Mouse (Mus musculus): ENCODE measurements around the gene Xiap.
A peak's percentile ranks its signal among the peaks of the same experiment; 100 is the strongest.
"Not testable (repeated sequence)": the region's sequence is repeated elsewhere in the genome, so short reads cannot be mapped to it uniquely, and the experiment has no call there.

Xiap gene

DNA sequence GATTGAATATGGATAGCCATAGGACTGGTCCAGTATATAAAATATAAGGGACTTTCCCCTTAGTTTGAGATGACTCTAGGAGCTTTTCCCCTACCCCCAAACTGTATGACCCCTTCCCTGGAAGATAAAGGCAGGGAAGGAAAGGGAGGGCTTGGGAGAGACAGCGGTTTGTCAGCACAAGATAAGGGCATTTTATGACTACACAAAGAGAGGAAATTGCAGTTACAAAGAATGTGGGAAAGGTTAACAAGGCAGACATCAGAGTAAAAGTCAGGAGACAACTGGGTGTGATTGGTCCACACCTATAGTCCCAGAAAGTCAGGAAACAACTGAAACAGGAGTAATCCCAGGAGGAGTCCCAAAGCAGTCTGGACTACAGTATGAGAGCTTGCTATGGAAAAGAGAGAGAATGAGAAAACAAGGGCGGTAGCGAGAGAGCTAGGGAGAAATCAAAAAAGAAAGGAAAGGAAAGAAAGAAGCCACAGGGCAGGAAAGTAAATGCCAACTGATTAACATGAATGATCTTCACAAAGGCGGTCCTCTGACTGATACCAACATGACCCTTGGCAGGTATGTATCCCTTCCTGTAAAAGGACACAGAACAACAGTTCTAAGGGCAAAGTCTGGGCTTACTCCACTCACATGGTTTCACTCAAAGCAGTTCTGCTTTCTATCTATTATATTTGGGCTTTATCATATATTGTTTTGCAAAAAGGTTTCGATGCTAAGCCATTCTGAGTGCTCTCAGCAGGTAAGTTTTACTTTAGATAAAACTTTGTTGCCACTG lies at the start of gene Xiap:
TSS of gene Xiap (plus strand) at position 398 of the 787 bp plus-strand sequence.
- no peak for DNase-seq (ENCODE audit: low read depth, low spot score)

- no peak for DNase-seq (ENCODE audit: low read depth, low spot score)
Measured at GRCm38 (mm10) chrX:42012677-42013208, 46.7 kb upstream of the Xiap start.

DNA sequence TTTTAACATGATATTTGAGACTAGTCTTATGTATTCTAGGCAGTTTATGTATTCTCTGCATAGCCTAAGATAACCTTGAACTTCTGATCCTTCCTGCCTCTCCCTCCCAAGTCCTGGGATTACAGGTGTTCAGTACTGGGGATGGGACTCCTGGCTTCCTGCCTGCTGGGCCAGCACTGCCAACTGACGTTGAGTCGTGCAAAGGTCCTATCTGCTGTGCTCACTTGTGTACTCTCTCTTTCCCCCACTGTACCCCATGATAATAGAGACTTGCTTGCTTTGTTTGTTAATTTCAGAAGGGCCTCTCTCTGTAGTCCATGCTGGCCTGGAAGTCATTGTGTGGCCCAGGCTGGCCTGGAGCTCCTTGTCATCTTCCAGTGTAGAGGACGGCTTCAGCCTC lies 45.7 kb upstream of the Xiap start:
- DNase-seq (ENCODE audit: low read depth, low spot score) = no peak

- DNase-seq (ENCODE audit: low read depth, low spot score) = no peak
Measured at GRCm38 (mm10) chrX:42014502-42014901, 45.0 kb upstream of the Xiap start.

DNA sequence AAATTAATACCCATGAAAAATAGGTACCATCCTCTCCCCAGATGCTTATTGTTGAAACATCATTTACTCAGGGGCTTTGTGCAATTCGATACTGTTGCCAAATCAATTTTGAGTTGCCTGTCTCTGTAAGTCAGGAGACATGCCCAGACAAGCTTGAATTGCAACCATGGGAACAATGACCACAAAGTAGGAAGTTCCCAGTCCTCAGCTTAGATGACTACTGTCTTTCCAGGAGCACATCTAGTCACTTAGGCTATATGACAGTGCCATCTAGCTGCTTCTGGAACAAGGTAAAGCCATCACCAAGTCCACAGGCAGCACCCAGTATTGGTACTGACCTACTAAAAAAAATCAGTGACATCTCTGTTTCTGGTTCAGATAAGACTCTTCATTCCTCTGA lies 41.4 kb upstream of the Xiap start:
- no peak for DNase-seq (ENCODE audit: low read depth, low spot score)

DNA sequence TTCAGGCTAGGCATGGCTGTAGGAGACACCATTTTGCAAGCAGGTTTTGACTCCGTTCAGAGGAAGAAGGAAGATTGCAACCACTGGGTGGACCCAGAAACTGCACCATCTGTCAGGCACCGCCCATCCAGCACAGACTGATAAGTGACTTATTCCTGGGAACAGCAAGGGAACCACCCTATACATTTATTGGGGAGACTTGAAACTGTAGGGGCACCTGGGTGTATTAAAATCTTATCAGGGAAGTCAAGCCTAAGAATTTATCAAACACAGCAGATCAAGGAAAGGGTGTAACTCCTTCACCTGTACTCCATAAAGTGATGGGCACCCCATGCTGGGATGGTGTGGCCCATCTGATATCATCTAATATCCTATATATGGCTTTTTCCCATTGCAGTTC lies 40.0 kb upstream of the Xiap start:
- no peak for DNase-seq (ENCODE audit: low read depth, low spot score)

DNA sequence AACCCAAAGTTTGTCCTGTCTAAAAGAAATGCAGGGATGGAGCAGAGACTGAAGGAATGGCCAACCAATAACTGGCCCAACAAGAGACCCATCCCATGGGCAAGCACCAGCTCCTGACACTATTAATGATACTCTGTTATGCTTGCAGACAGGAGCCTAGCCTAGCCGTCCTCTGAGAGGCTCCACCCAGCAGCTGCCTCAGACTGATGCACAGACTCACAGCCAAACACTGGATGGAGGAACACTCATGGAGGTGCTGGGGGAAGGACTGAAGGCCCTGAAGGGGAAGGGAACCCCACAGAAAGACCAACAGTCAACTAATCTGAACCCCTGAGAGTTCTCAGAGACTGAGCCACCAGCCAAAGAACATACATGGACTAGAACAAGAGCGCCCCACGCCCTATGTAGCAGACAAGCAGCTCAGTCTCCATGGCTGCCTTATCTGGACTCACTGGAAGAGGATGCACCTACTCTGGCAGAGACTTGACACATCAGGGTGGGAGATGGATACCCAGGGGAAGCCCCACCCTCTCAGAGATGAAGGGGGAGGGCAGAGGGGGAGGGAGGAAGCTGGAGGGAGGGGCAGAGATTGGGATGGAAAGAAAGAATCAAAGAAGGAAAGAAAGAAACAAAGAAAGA lies 33.6 kb upstream of the Xiap start:
- DNase-seq (ENCODE audit: low read depth, low spot score) = not testable (repeated sequence)

GRCm38 (mm10) chrX:42026981-42027380 lies 32.5 kb upstream of the Xiap start:
- not testable (repeated sequence) for DNase-seq (ENCODE audit: low read depth, low spot score)

- peak; percentile 55 for DNase-seq (ENCODE audit: low read depth, low spot score)
Measured at GRCm38 (mm10) chrX:42033111-42033693, 26.3 kb upstream of the Xiap start.

DNA sequence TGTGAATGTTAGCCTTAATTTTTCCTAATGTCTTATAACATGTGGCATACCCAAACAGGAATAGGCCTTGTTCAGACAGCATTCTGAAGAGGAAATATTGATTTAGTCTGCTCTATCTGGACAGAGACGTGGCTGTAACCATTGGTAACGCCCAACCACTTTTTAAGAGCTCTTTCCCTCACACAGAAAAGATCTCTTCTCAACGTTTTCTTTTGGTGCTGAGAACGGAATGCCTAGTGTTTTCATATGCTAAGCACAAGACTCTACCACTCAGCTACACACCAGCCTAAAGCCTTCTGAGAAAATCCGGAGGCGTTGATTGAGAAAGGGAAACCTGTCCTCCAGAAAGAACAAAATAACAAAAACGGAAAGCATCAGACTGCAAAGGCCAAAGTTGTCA lies 25.6 kb upstream of the Xiap start:
- no peak for DNase-seq (ENCODE audit: low read depth, low spot score)

DNA sequence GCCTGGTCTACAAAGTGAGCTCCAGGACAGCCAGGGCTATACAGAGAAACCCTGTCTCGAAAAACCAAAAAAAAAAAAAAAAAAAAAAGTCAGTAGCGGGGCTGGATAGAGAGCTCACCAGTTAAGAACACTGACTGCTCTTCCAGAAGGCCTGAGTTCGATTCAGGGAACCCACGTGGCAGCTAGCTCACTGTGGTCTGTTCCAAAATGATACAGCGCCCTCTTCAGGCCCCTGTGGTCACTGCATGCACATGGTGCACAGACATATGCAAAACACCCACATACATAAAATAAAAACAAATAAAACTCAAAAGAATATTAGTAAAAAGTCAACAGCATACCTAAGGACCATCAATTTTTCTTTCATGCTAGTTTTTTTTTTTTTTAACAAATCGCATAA lies 20.0 kb upstream of the Xiap start:
- DNase-seq (ENCODE audit: low read depth, low spot score) = no peak

GRCm38 (mm10) chrX:42044935-42045334 lies 14.5 kb upstream of the Xiap start:
- no peak for DNase-seq (ENCODE audit: low read depth, low spot score)

GRCm38 (mm10) chrX:42050652-42051643 lies 8.5 kb upstream of the Xiap start:
- DNase-seq (ENCODE audit: low read depth, low spot score) = no peak

DNA sequence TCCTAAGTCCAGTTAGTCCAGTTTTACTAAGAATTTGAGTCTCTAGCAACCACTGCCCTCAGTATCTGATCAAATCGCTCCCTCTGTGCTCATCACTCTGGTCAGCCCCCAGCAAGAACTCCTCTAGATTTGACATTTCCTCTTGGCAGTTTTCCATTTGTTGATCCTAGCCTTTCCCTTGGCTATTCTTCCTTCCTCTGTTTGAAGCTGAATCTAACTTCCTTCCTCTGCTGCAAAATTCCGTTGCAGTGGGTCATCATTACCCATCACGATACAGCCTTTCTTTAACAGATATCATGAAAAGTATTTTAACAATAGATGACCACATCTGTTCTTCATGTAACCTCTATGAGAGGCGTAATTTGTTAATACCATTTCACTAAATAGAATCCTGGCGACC lies 2.5 kb upstream of the Xiap start:
- no peak for DNase-seq (ENCODE audit: low read depth, low spot score)

DNA sequence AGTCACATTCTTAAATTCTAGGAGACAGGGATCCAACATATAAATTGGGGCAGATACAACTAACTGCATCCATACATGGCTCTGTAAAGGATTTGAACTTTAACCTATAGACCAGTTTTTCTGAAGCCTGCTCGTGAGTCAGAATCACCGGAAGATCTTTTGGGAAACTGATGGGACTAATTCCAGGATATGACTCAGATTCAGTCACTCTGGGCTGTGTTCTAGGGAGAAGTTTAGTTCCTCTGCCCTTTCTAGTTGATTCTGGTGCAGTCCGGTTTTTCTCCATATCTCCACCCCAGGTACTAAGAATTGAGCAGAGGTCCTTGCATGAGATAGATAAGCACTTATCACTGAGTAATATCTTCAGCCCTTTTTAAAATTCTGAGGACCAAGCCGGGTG lies 1.6 kb upstream of the Xiap start:
- no peak for DNase-seq (ENCODE audit: low read depth, low spot score)

GRCm38 (mm10) chrX:42063621-42064020 lies 4.1 kb downstream of the Xiap start:
- DNase-seq (ENCODE audit: low read depth, low spot score) = no peak

GRCm38 (mm10) chrX:42065086-42065485 lies 5.6 kb downstream of the Xiap start:
- no peak for DNase-seq (ENCODE audit: low read depth, low spot score)

- no peak for DNase-seq (ENCODE audit: low read depth, low spot score)
Measured at GRCm38 (mm10) chrX:42066771-42067170, 7.3 kb downstream of the Xiap start.

DNA sequence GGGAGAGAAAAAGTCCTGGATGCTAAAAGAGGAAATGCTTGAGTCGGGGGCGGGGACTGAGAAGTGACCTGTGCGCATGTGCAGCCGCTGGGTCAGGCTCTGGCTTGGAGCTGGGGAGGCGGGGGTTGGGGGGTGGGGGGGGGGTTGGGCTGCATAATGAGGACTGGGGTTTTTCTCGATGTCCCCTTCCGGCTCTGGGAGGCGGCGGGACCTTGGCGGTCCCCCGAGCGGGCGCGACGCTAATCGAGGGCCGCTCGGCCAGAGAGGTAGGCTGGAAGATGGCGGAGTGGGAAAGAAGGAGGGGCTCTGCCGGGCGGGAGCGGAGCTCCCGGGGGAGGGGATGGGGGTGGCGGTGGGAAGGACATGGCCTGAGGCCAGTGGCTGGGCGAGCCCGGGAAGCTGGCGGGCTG lies 8.3 kb downstream of the Xiap start:
- peak; percentile 71 for DNase-seq (ENCODE audit: low read depth, low spot score)

DNA sequence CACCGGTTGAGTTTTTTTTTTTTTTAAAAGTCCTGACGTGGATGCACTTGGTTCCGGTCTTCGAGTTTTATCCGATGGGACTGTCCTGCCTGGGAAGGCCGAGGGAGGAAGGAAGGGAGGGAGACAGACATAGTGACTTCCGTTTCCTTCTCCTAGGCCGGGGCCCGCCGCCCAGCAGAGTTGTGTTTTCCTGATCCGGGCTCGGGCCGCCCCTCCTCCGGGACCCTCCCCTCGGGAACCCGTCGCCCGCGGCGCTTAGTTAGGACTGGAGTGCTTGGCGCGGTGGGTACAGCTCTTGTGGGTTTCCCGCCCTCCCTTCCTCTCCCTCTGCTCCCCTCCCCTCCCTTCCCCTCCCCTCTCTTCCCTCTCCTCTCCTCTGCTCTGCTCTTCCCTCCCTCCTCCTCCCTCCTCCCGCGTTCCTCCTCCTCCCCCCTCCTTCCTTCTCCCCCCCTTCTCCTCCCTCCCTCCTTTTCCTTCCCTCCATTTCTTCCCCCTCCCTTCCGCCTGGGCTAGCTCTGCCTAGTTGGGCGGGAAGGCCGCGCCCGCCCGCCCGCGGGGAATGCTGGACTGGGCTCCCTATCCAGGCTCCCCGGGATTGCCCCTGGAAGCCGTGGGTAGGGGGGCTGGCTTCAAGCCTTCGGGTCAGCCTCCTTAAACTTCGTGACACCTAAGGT lies 8.9 kb downstream of the Xiap start:
- DNase-seq (ENCODE audit: low read depth, low spot score) = peak; percentile 83

- peak; percentile 11 for DNase-seq (ENCODE audit: low read depth, low spot score)
Measured at GRCm38 (mm10) chrX:42068875-42069257, 9.4 kb downstream of the Xiap start.
